Mouse (Mus musculus): ENCODE measurements at regions not wholly inside any gene's neighbourhood (a gene's known extent, or its start where the extent isn't known, plus 50 kb on each side); places are given as distances from the start of the nearest gene placed in this dataset.

- Histone ChIP-seq H3K4me1 (ENCODE audit: control insufficient read depth, insufficient read depth, low read length) (no peaks in the 10 kb centered on the region), H3K9ac (ENCODE audit: low read depth, low read length) (no peak overlapping the region), H3K4me3 (ENCODE audit: low read length) (no peak overlapping the region), H3K36me3 (ENCODE audit: control insufficient read depth, insufficient read depth, low read length) (no peaks in the 10 kb centered on the region), H3K27me3 (replicated peaks; ENCODE audit: control insufficient read depth, insufficient read depth, low read length) (no peaks in the 10 kb centered on the region), H3K27ac (ENCODE audit: low read length) (no peak overlapping the region), H3K9me3 (ENCODE audit: control insufficient read depth, low read length) (no peaks in the 10 kb centered on the region), H3K4me2 (ENCODE audit: low read depth, low read length) (no peak overlapping the region)
- no peak for ATAC-seq
- WGBS, result 61% methylated on average over 4 of the region's 4 CpGs
These were observed 296.9 kb upstream of the Frg1 start for GRCm38 (mm10) chr8:41713634-41714330.

GRCm38 (mm10) chr8:41703927-41704924 lies 287.4 kb upstream of the Frg1 start:
- no peaks in the 10 kb centered on the region for H3K36me3 ChIP-seq (ENCODE audit: control insufficient read depth, insufficient read depth, low read length)
- no peaks in the 10 kb centered on the region for H3K27me3 ChIP-seq (replicated peaks; ENCODE audit: control insufficient read depth, insufficient read depth, low read length)
- H3K4me2 ChIP-seq (ENCODE audit: low read depth, low read length), result no peak overlapping the region
- H3K9ac ChIP-seq (ENCODE audit: low read depth, low read length), result no peak overlapping the region
- H3K27ac ChIP-seq (ENCODE audit: low read length), result no peak overlapping the region
- no peak overlapping the region for H3K4me3 ChIP-seq (ENCODE audit: low read length)
- no peaks in the 10 kb centered on the region for H3K4me1 ChIP-seq (ENCODE audit: control insufficient read depth, insufficient read depth, low read length)
- whole genome bisulfite sequencing, result 50% methylated on average over 9 of the region's 9 CpGs
- ATAC-seq, result no peak
- H3K9me3 ChIP-seq (ENCODE audit: control insufficient read depth, low read length), result no peaks in the 10 kb centered on the region

Measured in intestine, embryonic 16.5 days (tissue).